Mouse (Mus musculus): ENCODE data around the gene Dpagt1.
"Not testable (repeated sequence)": the region's sequence is repeated elsewhere in the genome, so short reads cannot be mapped to it uniquely, and the experiment has no call there.

GRCm38 (mm10) chr9:44336513-44336912 lies 10.7 kb downstream of the Dpagt1 start:
- TF ChIP-seq POLR2A (IDR thresholded peaks at IDR 0.05; ENCODE audit: low read depth, low read length); CTCF (IDR thresholded peaks at IDR 0.05; ENCODE audit: extremely low read depth, insufficient read length, insufficient replicate concordance, low read depth, low read length): not testable (repeated sequence)
